Mouse (Mus musculus) activated CD4-positive, CD25-positive, alpha-beta regulatory T cell, adult 9 weeks (primary cell): ENCODE data around the gene Cyb5r3. TPM values are rescaled to one million over a fixed set of nuclear protein-coding genes. Genes with fewer than 3 reads are reported as not detected.

ENCODE experiments used
- polyA plus RNA-seq: library from polyadenylated mRNA; unstranded; fragments of 100-300 nt; shearing (Covaris generic); gene quantifications from one replicate; pipeline ENCODE4 v1.2.1, GENCODE M21; 2017

Cyb5r3 gene
- polyA plus RNA-seq = 92.2 TPM

GRCm38 (mm10) chr15:83172492-83173429, at the start of gene Cyb5r3:
Cyb5r3 (minus strand) TSS chr15:83172592.

GRCm38 (mm10) chr15:83149196-83150072, 23.0 kb downstream of the Cyb5r3 start, which contains the start of gene Poldip3:
Poldip3 (minus strand) TSS chr15:83149384.

GRCm38 (mm10) chr15:83122566-83123145, 49.7 kb downstream of the Cyb5r3 start, which contains the start of gene Rrp7a:
Rrp7a (minus strand) TSS chr15:83122801.

Other genes starting within 250 kb of the Cyb5r3 start
- gene Tcf20, start 184.7 kb downstream of the Cyb5r3 start, polyA plus RNA-seq = 6.0 TPM
- gene Nfam1, start 139.3 kb downstream of the Cyb5r3 start, polyA plus RNA-seq = 0.68 TPM
- gene Serhl, start 83.1 kb downstream of the Cyb5r3 start, polyA plus RNA-seq = 94.5 TPM
- gene Rrp7a, start 49.8 kb downstream of the Cyb5r3 start, polyA plus RNA-seq = 96.5 TPM
- 185 TPM for gene Poldip3, start 23.2 kb downstream of the Cyb5r3 start, polyA plus RNA-seq
- gene A4galt, start 79.2 kb upstream of the Cyb5r3 start, polyA plus RNA-seq = 0.26 TPM
- 15.1 TPM for gene Arfgap3, start 177.7 kb upstream of the Cyb5r3 start, polyA plus RNA-seq